Mouse (Mus musculus) C2C12 (cell line): ENCODE results near the gene Stap2. TPM values are rescaled to one million over a fixed set of nuclear protein-coding genes. Genes with fewer than 3 reads are reported as not detected.
A peak's percentile ranks its signal among the peaks of the same experiment; 100 is the strongest.

Experiments used
- H3K27me3 ChIP-seq: one replicate; pipeline ENCODE4 v1.6.1; 2011; ENCODE audit not compliant: control insufficient read depth, insufficient read depth, insufficient read length
- H3K36me3 ChIP-seq: one replicate; pipeline ENCODE4 v1.6.1; 2011; ENCODE audit not compliant: control insufficient read depth, insufficient read depth
- H3K4me3 ChIP-seq: one replicate; pipeline ENCODE4 v1.5.1; 2011; ENCODE audit warnings: mild to moderate bottlenecking, control low read depth; ENCODE audit not compliant: poor library complexity, insufficient read depth, severe bottlenecking
- H3K79me2 ChIP-seq: one replicate; pipeline ENCODE4 v1.6.1; 2011; ENCODE audit not compliant: control insufficient read depth, insufficient read depth
- H3K79me3 ChIP-seq: one replicate; pipeline ENCODE4 v1.6.1; 2011; ENCODE audit warnings: low read depth, control low read depth
- H3ac ChIP-seq: one replicate; pipeline ENCODE3; 2011; ENCODE audit warnings: low read depth; ENCODE audit not compliant: control insufficient read depth, insufficient read length
- CEBPB ChIP-seq: IDR thresholded peaks from one replicate; pipeline ENCODE4 v1.6.1; 2011; ENCODE audit warnings: low read depth, mild to moderate bottlenecking, control low read depth, moderate library complexity
- CTCF ChIP-seq: IDR thresholded peaks from one replicate; pipeline ENCODE4 v1.5.1; 2011; ENCODE audit not compliant: control insufficient read depth, insufficient read depth, insufficient read length
- FOSL1 ChIP-seq: IDR thresholded peaks from one replicate; pipeline ENCODE4 v1.8.0; 2011; ENCODE audit warnings: mild to moderate bottlenecking, low read length; ENCODE audit not compliant: poor library complexity, insufficient read depth, severe bottlenecking
- MAX ChIP-seq: IDR thresholded peaks from one replicate; pipeline ENCODE4 v1.6.1; 2011; ENCODE audit warnings: mild to moderate bottlenecking, control low read depth
- MYOD1 ChIP-seq: IDR thresholded peaks from one replicate; pipeline ENCODE4 v1.6.1; 2011; ENCODE audit warnings: low read depth; ENCODE audit not compliant: control insufficient read depth, insufficient read length
- MYOG ChIP-seq: IDR thresholded peaks from one replicate; pipeline ENCODE4 v1.6.1; 2011; ENCODE audit not compliant: control insufficient read depth, insufficient read length; ENCODE audit errors: extremely low read depth
- USF1 ChIP-seq: IDR thresholded peaks from one replicate; pipeline ENCODE4 v1.6.1; 2011; ENCODE audit warnings: low read depth, mild to moderate bottlenecking, control low read depth, moderate library complexity
- polyA plus RNA-seq: library from polyadenylated mRNA; unstranded; fragments of >200 nt; fragmentation: generic; extraction: Trizol; gene quantifications from one replicate; pipeline ENCODE4 v1.2.1, GENCODE M21; 2012; ENCODE audit warnings: missing spikeins

Gene Stap2
- polyA plus RNA-seq, 1 experiment, result 0.48 TPM

- Histone ChIP-seq H3K4me3 (peak overlapping the region; percentile 21), H3K27me3 (peaks cover 10% of the 10 kb centered on the region), H3K36me3 (peaks cover 7% of the 10 kb centered on the region), H3K79me2 (peaks cover 19% of the 10 kb centered on the region), H3ac (no peak overlapping the region), H3K79me3 (no peaks in the 10 kb centered on the region)
- no peak for TF ChIP-seq MAX
- TF ChIP-seq USF1, result no peak
- no peak for TF ChIP-seq MYOD1
- no peak for TF ChIP-seq CTCF
- TF ChIP-seq MYOG, result no peak
- no peak for TF ChIP-seq CEBPB
- no peak for TF ChIP-seq FOSL1
Measured at GRCm38 (mm10) chr17:56007444-56008355, 2.3 kb upstream of the Stap2 start.

- Histone ChIP-seq H3K36me3 (no peaks in the 10 kb centered on the region), H3ac (no peak overlapping the region), H3K79me3 (no peaks in the 10 kb centered on the region), H3K27me3 (peaks cover 10% of the 10 kb centered on the region), H3K4me3 (no peak overlapping the region), H3K79me2 (peaks cover 19% of the 10 kb centered on the region)
- TF ChIP-seq CTCF (no peak), CEBPB (no peak), USF1 (no peak), MAX (no peak), MYOG (no peak), FOSL1 (no peak), MYOD1 (no peak)
Measured at GRCm38 (mm10) chr17:56006956-56007355, 1.6 kb upstream of the Stap2 start.

GRCm38 (mm10) chr17:56003000-56003399, 2.4 kb downstream of the Stap2 start:
- TF ChIP-seq MAX, result no peak
- no peak for TF ChIP-seq MYOG
- no peak for TF ChIP-seq MYOD1
- no peak for TF ChIP-seq CEBPB
- TF ChIP-seq CTCF, result no peak
- no peak for TF ChIP-seq FOSL1
- no peak for TF ChIP-seq USF1
- Histone ChIP-seq H3ac (no peak overlapping the region), H3K36me3 (no peaks in the 10 kb centered on the region), H3K79me3 (no peaks in the 10 kb centered on the region), H3K27me3 (peaks cover 19% of the 10 kb centered on the region), H3K4me3 (no peak overlapping the region), H3K79me2 (no peaks in the 10 kb centered on the region)

- Histone ChIP-seq H3K79me3 (no peaks in the 10 kb centered on the region), H3K36me3 (no peaks in the 10 kb centered on the region), H3K4me3 (no peak overlapping the region), H3ac (no peak overlapping the region), H3K79me2 (no peaks in the 10 kb centered on the region), H3K27me3 (peaks cover 30% of the 10 kb centered on the region)
- TF ChIP-seq MYOD1 (no peak), MAX (no peak), CTCF (no peak), MYOG (no peak), CEBPB (no peak), FOSL1 (no peak)
Measured at GRCm38 (mm10) chr17:55999794-56000499, 5.4 kb downstream of the Stap2 start.

- no peaks in the 10 kb centered on the region for H3K79me2 ChIP-seq
- H3K36me3 ChIP-seq, result no peaks in the 10 kb centered on the region
- no peak overlapping the region for H3ac ChIP-seq
- H3K27me3 ChIP-seq, result peaks cover 47% of the 10 kb centered on the region
- H3K4me3 ChIP-seq, result no peak overlapping the region
- TF ChIP-seq MAX (no peak), CTCF (no peak), CEBPB (no peak), MYOD1 (no peak), USF1 (no peak), FOSL1 (no peak), MYOG (no peak)
- no peaks in the 10 kb centered on the region for H3K79me3 ChIP-seq
Measured at GRCm38 (mm10) chr17:55996007-55996406, 9.4 kb downstream of the Stap2 start.
